Mouse (Mus musculus): ENCODE data around the gene Hist1h2aa. TPM values are rescaled to one million over a fixed set of nuclear protein-coding genes. Genes with fewer than 3 reads are reported as not detected.

Gene Hist1h2aa
- total RNA-seq, 2 experiments from 2014 or later: not detected

- ATAC-seq (replicated peaks; ENCODE audit: low FRiP score, poor library complexity, severe bottlenecking): no peak
Measured at GRCm38 (mm10) chr13:23938699-23939098, 4.4 kb downstream of the Hist1h2aa start.

- ATAC-seq (replicated peaks; ENCODE audit: low FRiP score, poor library complexity, severe bottlenecking): no peak
Measured at GRCm38 (mm10) chr13:23940291-23940690, 6.0 kb downstream of the Hist1h2aa start.

- no peak for ATAC-seq (replicated peaks; ENCODE audit: low FRiP score, poor library complexity, severe bottlenecking)
Measured at GRCm38 (mm10) chr13:23942861-23943260, 8.6 kb downstream of the Hist1h2aa start.

- ATAC-seq (replicated peaks; ENCODE audit: low FRiP score, poor library complexity, severe bottlenecking): no peak
Measured at GRCm38 (mm10) chr13:23946254-23946653, 12.0 kb downstream of the Hist1h2aa start.

- no peak for ATAC-seq (replicated peaks; ENCODE audit: low FRiP score, poor library complexity, severe bottlenecking)
Measured at GRCm38 (mm10) chr13:23949484-23950246, 15.4 kb downstream of the Hist1h2aa start.

GRCm38 (mm10) chr13:23950928-23951327 lies 16.7 kb downstream of the Hist1h2aa start:
- no peak for ATAC-seq (replicated peaks; ENCODE audit: low FRiP score, poor library complexity, severe bottlenecking)

GRCm38 (mm10) chr13:23959776-23960175 lies 25.5 kb downstream of the Hist1h2aa start:
- ATAC-seq (replicated peaks; ENCODE audit: low FRiP score, poor library complexity, severe bottlenecking): no peak

GRCm38 (mm10) chr13:23964909-23965308 lies 30.6 kb downstream of the Hist1h2aa start:
- no peak for ATAC-seq (replicated peaks; ENCODE audit: low FRiP score, poor library complexity, severe bottlenecking)

- no peak for ATAC-seq (replicated peaks; ENCODE audit: low FRiP score, poor library complexity, severe bottlenecking)
Measured at GRCm38 (mm10) chr13:23971870-23972269, 37.6 kb downstream of the Hist1h2aa start.

GRCm38 (mm10) chr13:23972271-23972670 lies 38.0 kb downstream of the Hist1h2aa start:
- ATAC-seq (replicated peaks; ENCODE audit: low FRiP score, poor library complexity, severe bottlenecking): no peak

Other genes starting within 250 kb of the Hist1h2aa start
- gene Hist1h1t, start 238.6 kb upstream of the Hist1h2aa start, total RNA-seq (2015; ENCODE audit: low replicate concordance): not detected in 2 replicates
- gene Hist1h1t, start 238.6 kb upstream of the Hist1h2aa start, total RNA-seq (2017; ENCODE audit: low replicate concordance): 1.9 and 2.0 TPM in 2 replicates
- gene Hist1h4c, start 236.0 kb upstream of the Hist1h2aa start, total RNA-seq (2015; ENCODE audit: low replicate concordance): 59.8 and 77.5 TPM in 2 replicates
- gene Hist1h4c, start 236.0 kb upstream of the Hist1h2aa start, total RNA-seq (2017; ENCODE audit: low replicate concordance): 249 and 402 TPM in 2 replicates
- gene Hfe, start 223.6 kb upstream of the Hist1h2aa start, total RNA-seq (2015; ENCODE audit: low replicate concordance): 5.0 and 17.9 TPM in 2 replicates
- gene Hfe, start 223.6 kb upstream of the Hist1h2aa start, total RNA-seq (2017; ENCODE audit: low replicate concordance): 2.0 and 4.5 TPM in 2 replicates
- 188 and 215 TPM in 2 replicates for gene Hist1h1c, start 195.7 kb upstream of the Hist1h2aa start, total RNA-seq (2015; ENCODE audit: low replicate concordance)
- gene Hist1h1c, start 195.7 kb upstream of the Hist1h2aa start, total RNA-seq (2017; ENCODE audit: low replicate concordance): 1,447 and 1,942 TPM in 2 replicates
- gene Hist1h3c, start 188.9 kb upstream of the Hist1h2aa start, total RNA-seq (2015; ENCODE audit: low replicate concordance): 41.1 and 59.8 TPM in 2 replicates
- gene Hist1h3c, start 188.9 kb upstream of the Hist1h2aa start, total RNA-seq (2017; ENCODE audit: low replicate concordance): 178 and 330 TPM in 2 replicates
- gene Hist1h2bb, start 187.7 kb upstream of the Hist1h2aa start, total RNA-seq (2015; ENCODE audit: low replicate concordance): 79.4 and 128 TPM in 2 replicates
- gene Hist1h2bb, start 187.7 kb upstream of the Hist1h2aa start, total RNA-seq (2017; ENCODE audit: low replicate concordance): 1,415 and 1,638 TPM in 2 replicates
- 12.5 and 24.5 TPM in 2 replicates for gene Hist1h2ab, start 183.3 kb upstream of the Hist1h2aa start, total RNA-seq (2015; ENCODE audit: low replicate concordance)
- 1,181 and 1,326 TPM in 2 replicates for gene Hist1h2ab, start 183.3 kb upstream of the Hist1h2aa start, total RNA-seq (2017; ENCODE audit: low replicate concordance)
- gene Hist1h3b, start 182.2 kb upstream of the Hist1h2aa start, total RNA-seq (2015; ENCODE audit: low replicate concordance): 179 and 183 TPM in 2 replicates
- gene Hist1h3b, start 182.2 kb upstream of the Hist1h2aa start, total RNA-seq (2017; ENCODE audit: low replicate concordance): 251 and 270 TPM in 2 replicates
- 50.5 and 52.2 TPM in 2 replicates for gene Hist1h4b, start 177.4 kb upstream of the Hist1h2aa start, total RNA-seq (2015; ENCODE audit: low replicate concordance)
- gene Hist1h4b, start 177.4 kb upstream of the Hist1h2aa start, total RNA-seq (2017; ENCODE audit: low replicate concordance): 150 and 446 TPM in 2 replicates
- gene Hist1h4a, start 173.2 kb upstream of the Hist1h2aa start, total RNA-seq (2015; ENCODE audit: low replicate concordance): 15.4 and 15.7 TPM in 2 replicates
- gene Hist1h4a, start 173.2 kb upstream of the Hist1h2aa start, total RNA-seq (2017; ENCODE audit: low replicate concordance): 211 and 254 TPM in 2 replicates
- 26.3 and 29.6 TPM in 2 replicates for gene Hist1h3a, start 172.1 kb upstream of the Hist1h2aa start, total RNA-seq (2015; ENCODE audit: low replicate concordance)
- gene Hist1h3a, start 172.1 kb upstream of the Hist1h2aa start, total RNA-seq (2017; ENCODE audit: low replicate concordance): 171 and 175 TPM in 2 replicates
- gene Hist1h1a, start 170.8 kb upstream of the Hist1h2aa start, total RNA-seq (2015; ENCODE audit: low replicate concordance): 106 and 128 TPM in 2 replicates
- 1,089 and 2,054 TPM in 2 replicates for gene Hist1h1a, start 170.8 kb upstream of the Hist1h2aa start, total RNA-seq (2017; ENCODE audit: low replicate concordance)
- not detected in 2 replicates for gene Trim38, start 164.5 kb upstream of the Hist1h2aa start, total RNA-seq (2015; ENCODE audit: low replicate concordance)
- not detected in 2 replicates for gene Trim38, start 164.5 kb upstream of the Hist1h2aa start, total RNA-seq (2017; ENCODE audit: low replicate concordance)
- not detected in 2 replicates for gene Slc17a2, start 127.5 kb upstream of the Hist1h2aa start, total RNA-seq (2015; ENCODE audit: low replicate concordance)
- gene Slc17a2, start 127.5 kb upstream of the Hist1h2aa start, total RNA-seq (2017; ENCODE audit: low replicate concordance): not detected in 2 replicates
- not detected in 2 replicates for gene Slc17a3, start 95.0 kb upstream of the Hist1h2aa start, total RNA-seq (2015; ENCODE audit: low replicate concordance)
- gene Slc17a3, start 95.0 kb upstream of the Hist1h2aa start, total RNA-seq (2017; ENCODE audit: low replicate concordance): not detected in 2 replicates
- gene Slc17a1, start 66.7 kb upstream of the Hist1h2aa start, total RNA-seq (2015; ENCODE audit: low replicate concordance): not detected in 2 replicates
- gene Slc17a1, start 66.7 kb upstream of the Hist1h2aa start, total RNA-seq (2017; ENCODE audit: low replicate concordance): not detected in 2 replicates
- gene Slc17a4, start 19.5 kb upstream of the Hist1h2aa start, total RNA-seq (2015; ENCODE audit: low replicate concordance): not detected in 2 replicates
- gene Slc17a4, start 19.5 kb upstream of the Hist1h2aa start, total RNA-seq (2017; ENCODE audit: low replicate concordance): 0.56 TPM in 1 of 2 replicates, not detected in the other
- not detected in 2 replicates for gene Hist1h2ba, start 306 bp upstream of the Hist1h2aa start, total RNA-seq (2015; ENCODE audit: low replicate concordance)
- gene Hist1h2ba, start 306 bp upstream of the Hist1h2aa start, total RNA-seq (2017; ENCODE audit: low replicate concordance): not detected in 2 replicates
- not detected in 2 replicates for gene Scgn, start 56.8 kb downstream of the Hist1h2aa start, total RNA-seq (2015; ENCODE audit: low replicate concordance)
- not detected in 2 replicates for gene Scgn, start 56.8 kb downstream of the Hist1h2aa start, total RNA-seq (2017; ENCODE audit: low replicate concordance)